ENCODE assay signal across 19 mouse cellular contexts in genomic region chr13:41517193-41517592, GRCm38 (mm10). TPM values are rescaled to one million over a fixed set of nuclear protein-coding genes. Genes with fewer than 3 reads are reported as not detected.
DNase-seq lines count a peak whose midpoint lies in the region; ATAC-seq and TF ChIP-seq lines count a peak whose summit lies in the region.
"Had no signal": no experiment of that assay in that cellular context is flagged by ENCODE, and none has a peak within 500 bp of the region (broad histone marks: within the 10 kb centered on the region; RNA-seq: fewer than 3 reads in every experiment).

No protein-coding gene starts in this region.

- H3K27ac ChIP-seq in embryonic fibroblast, embryonic 13.5 days (ENCODE audit: insufficient read depth, low read length), result peak overlapping the region; percentile 71
- H3K27ac ChIP-seq in forebrain, embryonic 16.5 days (ENCODE audit: low read length), result no peak overlapping the region
- H3K27ac ChIP-seq: embryonic facial prominence, embryonic 13.5 days; forebrain, embryonic 12.5 days; heart, embryonic 15.5 days; hindbrain, postnatal 0 days; limb, embryonic 12.5 days; liver, embryonic 15.5 days; neural tube, embryonic 13.5 days had no signal

- H3K4me3 ChIP-seq in C2C12 (ENCODE audit: insufficient read depth, poor library complexity, severe bottlenecking), result no peak overlapping the region
- no peak overlapping the region for H3K4me3 ChIP-seq in embryonic fibroblast, embryonic 13.5 days (ENCODE audit: insufficient read depth, low read length)
- no peak overlapping the region for H3K4me3 ChIP-seq in forebrain, embryonic 16.5 days (replicated peaks; ENCODE audit: low read length)
- H3K4me3 ChIP-seq: embryonic facial prominence, embryonic 13.5 days; forebrain, embryonic 12.5 days; heart, embryonic 15.5 days; limb, embryonic 12.5 days; liver, embryonic 15.5 days; megakaryocyte, embryonic 14.5 days; neural tube, embryonic 13.5 days had no signal

- H3K4me1 ChIP-seq in embryonic fibroblast, embryonic 13.5 days (ENCODE audit: control insufficient read depth, insufficient read depth, low read length), result peaks cover 11% of the 10 kb centered on the region
- H3K4me1 ChIP-seq in forebrain, embryonic 16.5 days (replicated peaks; ENCODE audit: control insufficient read depth, insufficient read depth, low read length), result no peaks in the 10 kb centered on the region
- H3K4me1 ChIP-seq: forebrain, embryonic 12.5 days; heart, embryonic 15.5 days; liver, embryonic 15.5 days had no signal

- no peak overlapping the region for H3ac ChIP-seq in C2C12 (ENCODE audit: control insufficient read depth, insufficient read length, low read depth)

- H3K4me2 ChIP-seq in forebrain, embryonic 16.5 days (ENCODE audit: low read length), result no peak overlapping the region
- H3K4me2 ChIP-seq: embryonic facial prominence, embryonic 13.5 days; forebrain, embryonic 12.5 days; heart, embryonic 15.5 days; limb, embryonic 12.5 days; liver, embryonic 15.5 days; neural tube, embryonic 13.5 days had no signal

- H3K36me3 ChIP-seq in C2C12 (ENCODE audit: control insufficient read depth, insufficient read depth), result no peaks in the 10 kb centered on the region
- H3K36me3 ChIP-seq in forebrain, embryonic 16.5 days (ENCODE audit: control insufficient read depth, insufficient read depth), result no peaks in the 10 kb centered on the region
- H3K36me3 ChIP-seq: embryonic facial prominence, embryonic 13.5 days; forebrain, embryonic 12.5 days; heart, embryonic 15.5 days; limb, embryonic 12.5 days; liver, embryonic 15.5 days; neural tube, embryonic 13.5 days had no signal

- no peaks in the 10 kb centered on the region for H3K9me3 ChIP-seq in forebrain, embryonic 16.5 days (ENCODE audit: control insufficient read depth, low read length)
- H3K9me3 ChIP-seq: embryonic facial prominence, embryonic 13.5 days; forebrain, embryonic 12.5 days; heart, embryonic 15.5 days; limb, embryonic 12.5 days; liver, embryonic 15.5 days; megakaryocyte, embryonic 14.5 days; neural tube, embryonic 13.5 days had no signal

- DNase-seq in heart, adult 9 months (ENCODE audit: low spot score in 2 of 2), result peak; percentile 31 to 37
- DNase-seq in heart, postnatal 4 days, result no peak
- DNase-seq in lung, postnatal 25 days (ENCODE audit: low spot score), result peak; percentile 49
- DNase-seq in MN1 (ENCODE audit: low spot score), result no peak
- DNase-seq: cerebellum, adult 11-12 months; kidney, adult 9 months; thymus, adult 2 months had no signal

- H3K79me3 ChIP-seq in C2C12 (ENCODE audit: low read depth), result no peaks in the 10 kb centered on the region

- no peak overlapping the region for H3K9ac ChIP-seq in forebrain, embryonic 16.5 days (replicated peaks; ENCODE audit: low read depth, low read length)
- H3K9ac ChIP-seq: embryonic facial prominence, embryonic 13.5 days; forebrain, embryonic 12.5 days; heart, embryonic 15.5 days; limb, embryonic 12.5 days; liver, embryonic 15.5 days; neural tube, embryonic 13.5 days had no signal

- no peaks in the 10 kb centered on the region for H3K79me2 ChIP-seq in C2C12 (ENCODE audit: control insufficient read depth, insufficient read depth)

- H3K27me3 ChIP-seq in C2C12 (ENCODE audit: control insufficient read depth, insufficient read depth, insufficient read length), result no peaks in the 10 kb centered on the region
- H3K27me3 ChIP-seq in forebrain, embryonic 16.5 days (replicated peaks; ENCODE audit: control insufficient read depth, insufficient read depth, low read length), result no peaks in the 10 kb centered on the region
- H3K27me3 ChIP-seq: CH12.LX; forebrain, embryonic 12.5 days; heart, embryonic 15.5 days; limb, embryonic 12.5 days; liver, embryonic 15.5 days; neural tube, embryonic 13.5 days had no signal

- TF ChIP-seq POLR2A in embryonic fibroblast, embryonic 13.5 days (IDR thresholded peaks at IDR 0.05; ENCODE audit: low read depth, low read length), result no peak

- no peak for ATAC-seq in forebrain, embryonic 16.5 days
- ATAC-seq: hindbrain, postnatal 0 days had no signal

- WGBS in forebrain, embryonic 16.5 days, result 88% methylated on average over 4 of the region's 4 CpGs

- no peak for TF ChIP-seq CTCF in C2C12 (IDR thresholded peaks at IDR 0.05; ENCODE audit: control insufficient read depth, insufficient read depth, insufficient read length)
- TF ChIP-seq CTCF in embryonic fibroblast, embryonic 13.5 days (IDR thresholded peaks at IDR 0.05; ENCODE audit: borderline replicate concordance, insufficient read depth, low read length), result no peak

TF ChIP-seq in C2C12, 6 proteins besides CTCF, POLR2A, EP300 and RAD21:
- TF ChIP-seq USF1 (IDR thresholded peaks at IDR 0.05; ENCODE audit: low read depth) (no peak), FOSL1 (IDR thresholded peaks at IDR 0.05; ENCODE audit: insufficient read depth, low read length, poor library complexity, severe bottlenecking) (no peak), MYOD1 (IDR thresholded peaks at IDR 0.05; ENCODE audit: control insufficient read depth, insufficient read length, low read depth) (no peak), CEBPB (IDR thresholded peaks at IDR 0.05; ENCODE audit: low read depth) (peak; percentile 74), MAX (IDR thresholded peaks at IDR 0.05) (no peak), MYOG (IDR thresholded peaks at IDR 0.05; ENCODE audit: control insufficient read depth, extremely low read depth, insufficient read length) (no peak)
TF ChIP-seq in C2C12: peak in this region for 1.

RNA-seq across cellular contexts. Expression of gene Nedd9, which starts 30.0 kb away (rescaled TPM):
- total RNA-seq in heart, postnatal 4 days (2021), result 10 to 100 TPM; 40.2 to 40.3 TPM
- 6.7 TPM for polyA plus RNA-seq in C2C12 (2012; fragmentation: generic; extraction: Trizol)
- polyA plus RNA-seq in embryonic fibroblast, embryonic 13.5 days (2011; ENCODE audit: insufficient read length, low read depth, missing spikeins), result 51.7 and 65.6 TPM in 2 replicates
- polyA plus RNA-seq in forebrain, embryonic 16.5 days (2015; fragmentation: Nextera tagmentation; extraction: Ambion mirVana), result 23.0 and 26.4 TPM in 2 replicates

Comparison
In these comparisons a context has a peak if more than half of its experiments do, and no peak if none do; other contexts are left out.
1. DNase-seq: peak in heart, adult 9 months (2 of 2) and lung, postnatal 25 days (single experiment); none in heart, postnatal 4 days (single experiment) and MN1 (single experiment).